Mouse (Mus musculus) embryo, embryonic 10.5 days (tissue): Measurements from ENCODE around the gene Pou1f1.

Experiments
- DNase-seq: peaks from one replicate; pipeline ENCODE4 v3.0.0-alpha.2; 2015; ENCODE audit warnings: low spot score

The Pou1f1 gene

GRCm38 (mm10) chr16:65520211-65520610 is at the start of gene Pou1f1:
TSS of gene Pou1f1 (plus strand) at chr16:65520511.
- DNase-seq: no peak

GRCm38 (mm10) chr16:65470650-65471049 is 49.7 kb upstream of the Pou1f1 start:
- DNase-seq: peak; percentile 28

GRCm38 (mm10) chr16:65472472-65473001 is 47.8 kb upstream of the Pou1f1 start:
- DNase-seq: peak; percentile 52

DNA sequence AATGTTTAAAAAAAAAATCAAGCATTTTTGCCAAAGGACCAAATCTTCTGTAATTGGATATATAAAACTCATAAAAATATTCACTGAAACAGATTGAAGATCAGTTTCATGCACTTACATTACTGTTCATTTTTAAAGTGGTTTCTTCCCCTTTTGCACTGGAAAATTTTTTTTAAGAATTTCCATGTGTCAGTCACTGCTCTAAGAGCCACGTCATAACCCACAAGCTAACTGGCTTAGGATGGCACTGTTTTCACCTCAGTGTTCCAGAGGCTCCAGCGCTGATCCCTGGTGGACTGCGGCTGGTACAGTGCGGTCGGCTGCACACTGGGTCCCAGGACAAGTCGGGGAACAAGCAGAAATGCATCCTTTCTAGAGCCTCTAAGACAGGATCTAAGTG is 34.6 kb upstream of the Pou1f1 start:
- no peak for DNase-seq

- DNase-seq: no peak
Measured at GRCm38 (mm10) chr16:65496030-65496429, 24.3 kb upstream of the Pou1f1 start.

GRCm38 (mm10) chr16:65497049-65497448 is 23.3 kb upstream of the Pou1f1 start:
- DNase-seq: peak; percentile 74

GRCm38 (mm10) chr16:65514223-65514622 is 6.1 kb upstream of the Pou1f1 start:
- peak; percentile 27 for DNase-seq

DNA sequence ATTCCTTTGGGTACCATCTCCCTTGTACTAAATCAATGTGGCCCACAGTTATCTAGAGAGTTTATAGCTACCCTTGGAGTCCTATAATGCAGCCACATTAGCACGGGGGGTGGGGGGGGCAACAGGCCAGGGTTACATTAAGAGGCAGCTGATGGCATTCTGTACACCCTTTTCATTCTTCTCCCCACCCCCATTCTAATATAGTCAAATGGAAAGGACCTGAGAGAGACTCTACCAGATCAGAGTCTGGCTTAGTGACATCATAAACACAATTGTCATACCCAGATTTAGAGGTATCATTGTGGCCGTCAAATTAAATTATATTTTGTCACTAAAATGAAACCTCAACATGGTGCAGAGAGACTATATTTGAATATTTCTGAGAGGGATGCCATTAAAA is 5.7 kb downstream of the Pou1f1 start:
- DNase-seq: no peak

DNA sequence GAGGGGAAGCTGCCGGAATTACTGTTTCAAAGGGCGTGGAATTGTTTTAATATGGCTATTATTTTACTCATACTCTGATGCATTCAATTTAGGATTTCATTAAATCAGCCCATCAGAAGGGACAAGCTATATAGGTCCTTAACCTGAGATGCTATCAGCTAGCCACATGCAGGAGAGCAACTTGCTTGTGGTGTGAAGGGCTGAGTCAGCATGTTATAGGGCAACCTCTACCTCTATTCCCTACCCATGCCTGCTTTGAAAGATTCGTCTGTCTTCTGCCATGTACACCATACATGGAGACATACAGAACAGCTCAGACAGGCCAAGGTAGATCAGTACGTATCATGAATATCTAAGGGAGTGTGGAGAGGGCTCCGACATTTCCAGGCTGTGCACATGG is 6.4 kb downstream of the Pou1f1 start:
- DNase-seq: no peak

DNA sequence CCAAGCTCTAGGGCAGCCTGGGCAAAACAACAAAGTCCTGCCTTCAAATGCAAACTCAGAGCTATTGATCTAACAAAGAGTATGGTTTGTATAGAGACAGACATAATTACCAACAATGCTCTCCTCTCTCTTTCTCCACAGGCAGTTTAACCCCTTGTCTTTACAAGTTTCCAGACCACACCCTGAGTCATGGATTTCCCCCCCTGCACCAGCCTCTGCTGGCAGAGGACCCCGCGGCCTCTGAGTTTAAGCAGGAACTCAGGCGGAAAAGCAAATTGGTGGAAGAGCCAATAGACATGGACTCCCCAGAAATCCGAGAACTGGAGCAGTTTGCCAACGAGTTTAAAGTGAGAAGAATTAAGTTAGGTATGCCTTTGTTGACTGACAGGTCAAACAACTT is 9.3 kb downstream of the Pou1f1 start:
- DNase-seq: peak; percentile 28

- DNase-seq: no peak
Measured at GRCm38 (mm10) chr16:65531663-65532062, 11.4 kb downstream of the Pou1f1 start.

DNA sequence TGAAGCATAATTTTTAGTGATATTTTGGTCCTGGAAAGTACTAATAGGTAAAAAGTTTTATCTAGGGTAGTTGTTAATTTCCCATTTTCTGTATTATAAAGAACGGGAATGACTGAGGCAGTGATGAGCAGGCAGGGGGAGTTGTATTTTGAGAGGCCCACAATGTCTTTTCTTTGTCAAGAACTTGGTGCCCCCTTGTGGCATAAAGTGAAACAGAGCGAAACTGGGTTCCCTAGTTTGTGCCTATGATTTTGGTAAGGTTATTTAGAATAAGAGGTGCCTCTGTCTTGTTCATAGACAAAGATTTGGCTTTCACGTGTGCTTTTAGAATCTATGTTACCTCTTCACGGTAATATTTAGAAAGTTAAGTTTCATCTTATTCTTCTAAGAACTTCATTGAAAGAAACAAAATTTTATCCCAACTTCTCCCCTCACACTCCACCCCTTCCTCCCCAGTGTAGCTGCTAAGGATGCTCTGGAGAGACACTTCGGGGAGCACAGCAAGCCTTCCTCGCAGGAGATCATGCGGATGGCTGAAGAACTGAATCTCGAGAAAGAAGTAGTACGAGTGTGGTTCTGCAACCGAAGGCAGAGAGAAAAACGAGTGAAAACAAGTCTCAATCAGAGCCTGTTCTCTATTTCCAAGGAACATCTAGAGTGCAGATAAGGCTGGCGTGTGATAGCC is 13.1 kb downstream of the Pou1f1 start:
- DNase-seq: peak; percentile 78

GRCm38 (mm10) chr16:65543676-65544293 is 23.5 kb downstream of the Pou1f1 start:
- no peak for DNase-seq

DNA sequence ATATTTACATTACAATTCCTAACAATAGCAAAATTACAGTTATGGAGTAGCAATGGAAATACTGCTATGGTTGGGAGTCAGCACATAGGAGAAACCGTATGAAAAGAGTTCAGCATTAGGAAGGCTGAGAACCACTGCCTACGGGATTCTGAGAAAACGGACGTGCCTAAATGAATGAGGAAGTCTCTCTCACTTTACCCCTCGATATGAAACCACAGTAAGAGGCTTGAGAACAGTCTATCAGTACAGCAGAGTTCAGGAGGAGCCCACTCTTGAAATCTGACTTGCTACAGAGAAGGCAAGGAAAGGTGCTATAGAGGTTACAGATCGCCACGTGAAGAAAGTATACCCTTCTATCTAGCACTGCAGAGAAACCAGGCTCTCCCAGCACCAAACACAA is 28.6 kb downstream of the Pou1f1 start:
- DNase-seq: no peak

- DNase-seq: no peak
Measured at GRCm38 (mm10) chr16:65550814-65551213, 30.5 kb downstream of the Pou1f1 start.

DNA sequence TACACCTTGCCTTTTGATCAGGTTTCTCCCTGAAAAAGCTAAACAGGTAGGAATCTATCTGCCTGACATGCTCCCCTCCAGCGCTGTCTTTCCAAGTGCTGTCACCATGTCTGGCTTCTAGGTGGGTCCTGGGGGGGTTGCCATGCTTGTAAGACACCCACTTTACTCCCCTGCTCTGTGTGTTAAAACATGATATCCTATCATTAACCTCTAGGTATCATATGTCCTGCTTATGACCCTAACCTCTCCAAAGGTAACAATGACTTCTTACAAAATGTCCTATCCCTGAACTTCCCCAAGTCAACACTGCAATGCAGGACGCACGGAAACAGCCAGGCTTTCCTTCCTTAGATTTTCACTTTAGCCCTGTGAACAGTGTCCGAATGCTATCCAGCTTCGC is 34.0 kb downstream of the Pou1f1 start:
- DNase-seq: no peak

DNA sequence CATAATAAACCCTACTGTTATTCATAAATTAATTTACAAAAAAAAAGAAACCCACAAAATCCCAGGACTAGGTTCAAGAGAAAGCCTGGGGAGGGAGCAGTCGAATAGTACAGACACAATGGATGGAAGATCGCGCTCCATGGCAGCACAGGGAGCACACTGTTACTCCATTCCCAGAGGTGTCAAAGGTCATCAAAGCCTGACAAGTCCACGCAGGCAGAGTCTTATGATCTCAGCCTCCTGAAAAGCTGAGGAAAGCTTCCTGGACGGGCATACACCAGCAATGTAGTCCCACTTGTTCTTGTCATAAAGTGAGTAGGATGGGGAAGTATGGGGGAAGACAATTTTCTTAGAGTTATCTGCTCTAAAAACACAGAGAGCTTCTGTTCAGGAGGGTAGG is 37.1 kb downstream of the Pou1f1 start:
- no peak for DNase-seq

- DNase-seq: no peak
Measured at GRCm38 (mm10) chr16:65559591-65559990, 39.3 kb downstream of the Pou1f1 start.

GRCm38 (mm10) chr16:65560996-65561962 is 41.0 kb downstream of the Pou1f1 start:
- peak; percentile 44 for DNase-seq

DNA sequence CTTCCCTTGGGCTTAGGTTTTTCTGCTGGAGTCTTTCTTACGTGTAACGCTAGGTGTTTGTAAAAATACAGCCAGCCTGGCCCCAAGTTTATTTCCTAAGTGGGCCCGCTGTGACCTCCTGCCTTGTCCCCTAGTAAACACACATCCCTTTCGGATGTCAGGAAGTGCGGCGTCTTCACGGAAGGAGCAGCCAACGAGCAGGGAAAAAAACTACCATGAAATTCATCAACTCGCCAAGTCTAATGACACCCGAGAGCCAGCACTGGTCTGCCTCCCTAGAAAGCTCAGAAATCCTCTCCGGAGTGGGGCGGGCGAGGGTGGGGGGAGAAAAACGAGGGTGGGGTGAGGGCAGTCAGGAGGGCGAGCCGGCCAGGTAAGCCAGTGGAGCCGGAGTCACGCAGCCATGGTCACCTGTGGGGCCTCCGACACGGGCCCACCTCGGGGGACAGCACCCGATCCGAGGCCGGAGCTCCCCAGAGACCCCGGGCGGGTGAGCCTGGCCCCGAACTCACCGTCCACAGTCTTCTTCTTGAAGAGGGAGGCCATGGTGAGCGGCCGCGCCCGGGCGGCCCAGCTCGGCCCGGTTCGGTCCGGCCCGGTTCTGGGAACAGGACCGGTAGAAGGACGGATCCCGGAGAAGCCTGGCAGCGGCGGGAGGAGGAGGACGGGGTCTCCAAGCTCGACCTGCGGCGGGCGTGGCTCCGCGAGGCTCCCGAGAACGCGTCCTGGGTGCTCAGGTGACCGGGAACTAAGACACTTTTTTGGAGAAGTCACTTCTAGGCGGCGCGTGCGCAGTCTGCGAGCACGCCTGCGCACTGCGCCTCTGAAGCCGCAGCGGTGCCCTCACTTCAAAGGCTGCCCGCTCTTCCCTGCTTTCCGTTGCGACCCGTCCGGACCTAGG is 41.9 kb downstream of the Pou1f1 start, which contains the start of gene Chmp2b:
Gene Chmp2b, minus strand, starts transcription at position 764 of the 901 bp plus-strand sequence.
- DNase-seq: peak; percentile 90

- no peak for DNase-seq
Measured at GRCm38 (mm10) chr16:65562864-65563206, 42.5 kb downstream of the Pou1f1 start.
